Mouse (Mus musculus) ES-E14 (cell line): ENCODE measurements at regions not wholly inside any gene's neighbourhood (a gene's known extent, or its start where the extent isn't known, plus 50 kb on each side); places are given as distances from the start of the nearest gene placed in this dataset.

Experiments
- CHD2 ChIP-seq: IDR thresholded peaks from 2 replicates; pipeline ENCODE4 v1.6.1; 2014; ENCODE audit warnings: mild to moderate bottlenecking, low read depth, low read length, inconsistent platforms
- MAFK ChIP-seq: IDR thresholded peaks from 2 replicates; pipeline ENCODE4 v1.6.1; 2014; ENCODE audit warnings: mild to moderate bottlenecking, low read depth, low read length, inconsistent platforms; ENCODE audit not compliant: insufficient read depth
- ZC3H11A ChIP-seq: IDR thresholded peaks from 2 replicates; pipeline ENCODE4 v1.6.1; 2012; ENCODE audit warnings: low read depth, mild to moderate bottlenecking, inconsistent platforms, low read length, borderline replicate concordance

DNA sequence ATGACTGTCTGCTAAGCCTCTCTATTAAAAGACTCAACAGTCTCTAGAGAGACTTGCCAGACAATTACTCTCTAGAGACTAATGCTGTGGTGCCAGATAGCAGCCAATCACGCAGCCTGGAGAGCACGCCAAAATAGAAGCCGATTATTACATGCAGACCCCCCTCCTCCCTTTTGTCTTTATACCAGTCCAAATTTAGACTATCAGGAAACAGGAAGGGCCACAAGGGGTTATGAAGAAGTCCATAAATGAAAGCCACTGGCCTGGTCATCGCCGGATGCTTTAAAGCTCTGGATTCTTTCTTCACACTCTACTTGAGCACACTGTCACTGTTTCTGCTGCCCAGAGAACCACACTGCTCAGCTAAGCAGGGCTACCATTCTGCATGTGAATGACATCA lies 95.8 kb upstream of the Ptprm start:
- TF ChIP-seq ZC3H11A (no peak), MAFK (no peak), CHD2 (no peak)
